Mouse (Mus musculus): Measurements from ENCODE around the gene Kcnh2. TPM values are rescaled to one million over a fixed set of nuclear protein-coding genes. Genes with fewer than 3 reads are reported as not detected.
A peak's percentile ranks its signal among the peaks of the same experiment; 100 is the strongest.

The Kcnh2 gene
- polyA plus RNA-seq, 1 experiment, result 5.5 TPM

DNA sequence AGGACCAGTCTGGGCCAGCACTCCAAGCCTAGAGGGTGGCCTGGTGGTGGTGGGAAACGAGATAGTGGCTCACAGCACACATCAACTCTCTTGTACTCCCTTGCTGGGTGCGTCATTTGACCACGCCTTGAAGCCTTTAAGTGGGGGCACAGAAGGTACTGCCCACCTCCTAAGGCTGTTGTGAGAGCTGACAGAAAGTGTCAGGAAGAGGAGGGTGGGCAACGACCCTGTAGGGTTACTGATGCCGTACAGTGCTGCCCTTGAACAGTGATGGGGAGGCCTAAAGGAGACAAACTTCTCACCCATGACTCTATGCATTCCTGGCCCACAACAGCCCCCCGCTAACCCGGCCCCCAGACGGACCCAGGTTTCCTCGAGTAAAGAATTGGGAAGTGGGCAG, 15.0 kb upstream of the Kcnh2 start:
- Histone ChIP-seq H3K4me3 (ENCODE audit: extremely low read depth, insufficient read depth, insufficient read length) (no peak overlapping the region), H3K4me1 (ENCODE audit: control insufficient read depth, insufficient read depth, insufficient read length) (no peaks in the 10 kb centered on the region), H3K27me3 (ENCODE audit: control insufficient read depth, insufficient read depth, low read length) (no peaks in the 10 kb centered on the region), H3K36me3 (ENCODE audit: control insufficient read depth, insufficient read depth, low read length) (no peaks in the 10 kb centered on the region), H3K27ac (ENCODE audit: insufficient read depth, low read length) (no peak overlapping the region)
- no peak for DNase-seq (ENCODE audit: low read depth in 1 of 2, low spot score in 2 of 2)
- WGBS, result 72% methylated on average over 9 of the region's 9 CpGs
- TF ChIP-seq POLR2A (IDR thresholded peaks at IDR 0.05; ENCODE audit: low read depth, low read length) (no peak), CTCF (IDR thresholded peaks at IDR 0.05; ENCODE audit: extremely low read depth, insufficient read depth, insufficient read length, insufficient replicate concordance) (no peak)

DNA sequence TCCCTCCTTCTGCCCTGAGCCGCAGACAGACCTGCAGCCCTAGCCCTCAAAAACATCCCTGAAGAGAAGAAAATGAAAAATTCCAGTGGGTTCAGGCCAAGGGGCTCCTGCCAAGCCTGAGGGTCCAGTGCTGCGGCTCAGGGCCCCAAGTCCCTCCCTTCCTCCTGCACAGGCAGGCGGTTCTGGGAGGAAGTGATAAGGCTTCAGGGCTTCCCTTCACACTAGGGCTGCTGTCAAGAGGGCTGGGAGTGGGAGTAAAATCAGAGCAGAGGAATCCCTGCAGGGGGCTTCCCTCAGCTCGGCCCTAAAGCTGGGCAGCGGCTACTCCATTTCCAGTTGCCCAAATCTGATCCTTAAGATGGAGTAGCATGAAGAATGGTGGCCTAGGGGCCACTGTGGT, 14.1 kb upstream of the Kcnh2 start:
- Histone ChIP-seq H3K4me3 (ENCODE audit: extremely low read depth, insufficient read depth, insufficient read length) (no peak overlapping the region), H3K36me3 (ENCODE audit: control insufficient read depth, insufficient read depth, low read length) (no peaks in the 10 kb centered on the region), H3K27me3 (ENCODE audit: control insufficient read depth, insufficient read depth, low read length) (no peaks in the 10 kb centered on the region), H3K27ac (ENCODE audit: insufficient read depth, low read length) (no peak overlapping the region), H3K4me1 (ENCODE audit: control insufficient read depth, insufficient read depth, insufficient read length) (no peaks in the 10 kb centered on the region)
- 13% methylated on average over 5 of the region's 5 CpGs for WGBS
- TF ChIP-seq POLR2A (IDR thresholded peaks at IDR 0.05; ENCODE audit: low read depth, low read length) (no peak), CTCF (IDR thresholded peaks at IDR 0.05; ENCODE audit: extremely low read depth, insufficient read depth, insufficient read length, insufficient replicate concordance) (no peak)
- no peak for DNase-seq (ENCODE audit: low read depth in 1 of 2, low spot score in 2 of 2)

DNA sequence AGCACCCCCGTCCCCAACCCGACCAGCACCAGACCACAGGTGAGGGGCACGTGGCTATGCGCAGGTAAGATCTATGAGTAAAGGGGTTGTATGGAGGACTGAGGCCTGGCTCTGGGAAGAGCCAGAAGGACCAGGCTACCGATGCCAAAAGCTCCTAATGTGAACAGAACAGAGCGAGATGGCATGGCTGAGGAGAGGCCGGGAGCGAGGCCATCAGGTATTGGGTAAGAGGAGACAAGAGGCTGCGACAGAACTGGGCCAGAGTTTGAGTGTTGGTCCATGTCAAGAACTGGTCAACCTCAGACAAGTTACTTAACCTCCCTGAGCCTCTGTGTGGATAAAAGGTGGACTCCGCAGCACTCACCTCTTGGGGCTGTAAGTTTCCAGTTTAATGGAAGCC, 13.6 kb upstream of the Kcnh2 start:
- TF ChIP-seq CTCF (IDR thresholded peaks at IDR 0.05; ENCODE audit: extremely low read depth, insufficient read depth, insufficient read length, insufficient replicate concordance) (no peak), POLR2A (IDR thresholded peaks at IDR 0.05; ENCODE audit: low read depth, low read length) (no peak)
- 77% methylated on average over 10 of the region's 10 CpGs for WGBS
- Histone ChIP-seq H3K36me3 (ENCODE audit: control insufficient read depth, insufficient read depth, low read length) (no peaks in the 10 kb centered on the region), H3K27ac (ENCODE audit: insufficient read depth, low read length) (0 out of 2 replicates have a peak overlapping the region, but pooled peaks have one; percentile 15), H3K4me1 (ENCODE audit: control insufficient read depth, insufficient read depth, insufficient read length) (no peaks in the 10 kb centered on the region), H3K27me3 (ENCODE audit: control insufficient read depth, insufficient read depth, low read length) (no peaks in the 10 kb centered on the region), H3K4me3 (ENCODE audit: extremely low read depth, insufficient read depth, insufficient read length) (0 out of 2 replicates have a peak overlapping the region, but pooled peaks have one; percentile 3)
- DNase-seq (ENCODE audit: low read depth in 1 of 2, low spot score in 2 of 2), result no peak

DNA sequence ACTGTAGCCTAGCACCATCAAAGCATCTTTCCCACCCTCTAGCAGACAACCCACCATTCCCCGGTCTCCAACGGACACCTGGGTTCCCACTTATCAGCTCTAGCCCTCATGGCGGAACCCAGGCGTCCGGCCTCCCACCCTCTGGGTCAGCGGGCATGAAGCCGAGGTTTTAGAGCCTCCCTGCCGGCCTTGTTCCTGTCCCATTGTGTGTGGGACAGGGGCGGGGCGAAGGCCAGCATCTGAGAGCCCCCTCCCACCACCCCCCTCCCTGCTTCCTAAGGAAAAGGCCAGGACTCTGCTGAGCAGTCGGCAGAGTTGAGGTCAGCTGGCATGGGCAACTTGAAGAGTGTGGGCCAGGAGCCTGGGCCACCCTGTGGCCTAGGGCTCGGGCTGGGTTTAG, 13.1 kb upstream of the Kcnh2 start, which contains the start of gene Nos3:
Gene Nos3, plus strand, starts transcription at position 303 of the 400 bp plus-strand sequence.
- DNase-seq (ENCODE audit: low read depth in 1 of 2, low spot score in 2 of 2), result no peak
- no peaks in the 10 kb centered on the region for H3K27me3 ChIP-seq (ENCODE audit: control insufficient read depth, insufficient read depth, low read length)
- TF ChIP-seq CTCF (IDR thresholded peaks at IDR 0.05; ENCODE audit: extremely low read depth, insufficient read depth, insufficient read length, insufficient replicate concordance), result no peak
- WGBS, result 76% methylated on average over 12 of the region's 12 CpGs
- 0 out of 2 replicates have a peak within 1 kb of the TSS, but pooled peaks have one; percentile 15 for H3K27ac ChIP-seq (ENCODE audit: insufficient read depth, low read length)
- no peaks in the 10 kb centered on the region for H3K36me3 ChIP-seq (ENCODE audit: control insufficient read depth, insufficient read depth, low read length)
- 0 out of 2 replicates have a peak within 1 kb of the TSS, but pooled peaks have one; percentile 3 for H3K4me3 ChIP-seq (ENCODE audit: extremely low read depth, insufficient read depth, insufficient read length)
- H3K4me1 ChIP-seq (ENCODE audit: control insufficient read depth, insufficient read depth, insufficient read length), result no peaks in the 10 kb centered on the region

DNA sequence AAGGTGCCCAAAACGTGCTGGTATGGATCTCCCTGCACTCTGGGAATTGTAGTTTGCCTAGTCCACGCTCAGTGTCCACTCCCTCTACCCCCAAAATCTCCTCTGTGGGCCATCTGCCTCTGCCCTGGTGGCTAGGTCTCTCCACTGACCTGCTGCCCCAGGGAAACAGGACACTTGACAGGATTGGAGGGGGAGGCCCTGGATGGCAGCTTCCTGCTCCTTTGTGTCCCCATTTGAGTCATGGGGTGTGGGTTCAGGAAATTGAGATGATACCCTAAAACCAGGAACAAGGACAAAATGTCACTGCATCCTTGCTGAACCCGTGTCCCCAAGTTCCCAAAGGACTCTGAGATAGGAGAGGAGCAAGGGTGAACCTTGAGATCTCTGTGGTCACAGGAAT, 12.7 kb upstream of the Kcnh2 start:
- H3K4me3 ChIP-seq (ENCODE audit: extremely low read depth, insufficient read depth, insufficient read length), result no peak overlapping the region
- H3K27ac ChIP-seq (ENCODE audit: insufficient read depth, low read length), result no peak overlapping the region
- H3K36me3 ChIP-seq (ENCODE audit: control insufficient read depth, insufficient read depth, low read length), result no peaks in the 10 kb centered on the region
- 72% methylated on average over 3 of the region's 3 CpGs for WGBS
- no peaks in the 10 kb centered on the region for H3K27me3 ChIP-seq (ENCODE audit: control insufficient read depth, insufficient read depth, low read length)
- H3K4me1 ChIP-seq (ENCODE audit: control insufficient read depth, insufficient read depth, insufficient read length), result no peaks in the 10 kb centered on the region
- DNase-seq (ENCODE audit: low read depth in 1 of 2, low spot score in 2 of 2), result no peak
- TF ChIP-seq CTCF (IDR thresholded peaks at IDR 0.05; ENCODE audit: extremely low read depth, insufficient read depth, insufficient read length, insufficient replicate concordance), result no peak
- no peak for TF ChIP-seq POLR2A (IDR thresholded peaks at IDR 0.05; ENCODE audit: low read depth, low read length)

DNA sequence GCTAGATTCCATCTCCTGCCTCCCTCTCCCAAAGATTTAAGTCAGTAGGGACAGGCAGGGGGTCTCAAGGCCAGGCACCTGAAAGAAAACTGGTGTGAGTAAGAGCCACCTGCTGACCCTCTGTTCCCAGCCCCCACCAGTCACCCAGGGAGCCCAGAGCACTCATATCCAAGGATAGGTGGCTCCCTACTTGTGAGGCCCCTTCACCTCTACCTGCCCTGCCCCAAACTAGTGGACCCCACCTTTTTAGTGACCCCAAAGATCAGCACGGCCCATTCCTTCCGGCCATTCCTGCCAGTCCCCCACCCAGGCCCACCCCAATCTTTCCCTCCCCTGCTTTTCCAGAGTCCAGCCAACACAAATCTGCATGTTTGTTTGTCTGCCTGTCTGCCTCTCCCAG, 12.1 kb upstream of the Kcnh2 start:
- 86% methylated on average over 2 of the region's 2 CpGs for WGBS
- H3K27ac ChIP-seq (ENCODE audit: insufficient read depth, low read length), result no peak overlapping the region
- DNase-seq (ENCODE audit: low read depth in 1 of 2, low spot score in 2 of 2), result no peak
- H3K4me1 ChIP-seq (ENCODE audit: control insufficient read depth, insufficient read depth, insufficient read length), result no peaks in the 10 kb centered on the region
- H3K36me3 ChIP-seq (ENCODE audit: control insufficient read depth, insufficient read depth, low read length), result no peaks in the 10 kb centered on the region
- no peak overlapping the region for H3K4me3 ChIP-seq (ENCODE audit: extremely low read depth, insufficient read depth, insufficient read length)
- H3K27me3 ChIP-seq (ENCODE audit: control insufficient read depth, insufficient read depth, low read length), result no peaks in the 10 kb centered on the region
- TF ChIP-seq CTCF (IDR thresholded peaks at IDR 0.05; ENCODE audit: extremely low read depth, insufficient read depth, insufficient read length, insufficient replicate concordance) (no peak), POLR2A (IDR thresholded peaks at IDR 0.05; ENCODE audit: low read depth, low read length) (no peak)

DNA sequence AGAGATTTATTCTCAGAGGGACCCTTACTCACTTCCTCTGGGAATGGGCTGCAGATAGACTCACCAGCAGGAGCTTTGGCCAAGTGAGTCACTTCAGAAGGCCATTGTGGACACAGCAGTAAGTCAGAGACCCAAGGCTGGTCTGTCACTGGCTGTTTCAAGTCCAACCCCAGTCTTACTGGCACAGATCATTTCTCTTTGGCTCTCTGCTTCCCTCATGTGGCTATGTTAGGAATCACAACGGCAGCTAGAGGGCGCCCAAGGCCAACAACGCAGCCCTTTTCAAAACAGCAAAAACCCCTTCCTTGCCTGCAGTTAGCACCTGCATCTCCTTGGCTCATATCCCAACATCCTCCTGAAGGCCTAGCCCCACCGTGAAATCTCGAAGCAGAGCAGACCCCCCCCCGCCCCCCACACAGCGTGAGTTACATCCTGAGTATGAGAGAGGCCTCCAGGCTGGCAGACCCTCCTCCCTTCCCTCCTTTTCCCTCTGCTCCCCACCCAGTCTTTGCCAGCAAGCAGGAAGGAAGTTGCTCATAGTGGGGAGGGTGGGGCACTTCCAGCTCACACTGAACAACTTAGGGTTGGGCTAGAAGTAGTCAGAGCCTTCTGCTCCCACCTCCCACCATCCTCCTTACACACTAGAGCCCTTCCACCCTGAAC, 9.5 kb upstream of the Kcnh2 start:
- H3K36me3 ChIP-seq (ENCODE audit: control insufficient read depth, insufficient read depth, low read length), result no peaks in the 10 kb centered on the region
- H3K4me3 ChIP-seq (ENCODE audit: extremely low read depth, insufficient read depth, insufficient read length), result no peak overlapping the region
- WGBS, result under 1% methylated on average over 7 of the region's 7 CpGs
- peak; percentile 90; the same call in 1 of the 2 replicates for TF ChIP-seq CTCF (IDR thresholded peaks at IDR 0.05; ENCODE audit: extremely low read depth, insufficient read depth, insufficient read length, insufficient replicate concordance)
- TF ChIP-seq POLR2A (IDR thresholded peaks at IDR 0.05; ENCODE audit: low read depth, low read length), result no peak
- H3K27me3 ChIP-seq (ENCODE audit: control insufficient read depth, insufficient read depth, low read length), result no peaks in the 10 kb centered on the region
- DNase-seq (ENCODE audit: low read depth in 1 of 2, low spot score in 2 of 2), result peak; percentile 50 to 67
- H3K27ac ChIP-seq (ENCODE audit: insufficient read depth, low read length), result no peak overlapping the region
- H3K4me1 ChIP-seq (ENCODE audit: control insufficient read depth, insufficient read depth, insufficient read length), result no peaks in the 10 kb centered on the region

All from spleen, adult 2 months (tissue).